Mouse (Mus musculus) myocyte (in vitro differentiated cells): ENCODE measurements at regions not wholly inside any gene's neighbourhood (a gene's known extent, or its start where the extent isn't known, plus 50 kb on each side); places are given as distances from the start of the nearest gene placed in this dataset.

Source experiments
- CEBPB ChIP-seq: IDR thresholded peaks from 2 replicates; pipeline ENCODE4 v1.6.1; 2011; ENCODE audit warnings: mild to moderate bottlenecking, moderate library complexity; ENCODE audit not compliant: poor library complexity, insufficient read depth, severe bottlenecking
- MAX ChIP-seq: IDR thresholded peaks from one replicate; pipeline ENCODE4 v1.6.1; 2011; ENCODE audit warnings: low read depth, mild to moderate bottlenecking, control low read depth
- MYOD1 ChIP-seq, 3 experiments: IDR thresholded peaks; one replicate each; pipeline ENCODE4 v1.6.1; 2011; ENCODE audit warnings: control low read depth in 2 of 3, low read depth in 2 of 3, mild to moderate bottlenecking in 2 of 3, moderate library complexity in 1 of 3; ENCODE audit not compliant: insufficient read length in 2 of 3, control insufficient read depth in 1 of 3
- MYOG ChIP-seq, 3 experiments: IDR thresholded peaks; one replicate each; pipeline ENCODE4 v1.6.1; 2011; ENCODE audit warnings: control low read depth in 2 of 3, low read depth in 2 of 3, mild to moderate bottlenecking in 2 of 3; ENCODE audit not compliant: insufficient read length in 2 of 3, control insufficient read depth in 1 of 3, insufficient read depth in 1 of 3
- POLR2A ChIP-seq: IDR thresholded peaks from one replicate; pipeline ENCODE4 v1.6.1; 2011; ENCODE audit warnings: low read depth, mild to moderate bottlenecking, control low read depth, moderate library complexity; ENCODE audit not compliant: insufficient read length
- POLR2AphosphoS2 ChIP-seq: IDR thresholded peaks from one replicate; pipeline ENCODE4 v1.6.1; 2011; ENCODE audit warnings: low read depth, control low read depth; ENCODE audit not compliant: insufficient read length
- SRF ChIP-seq: IDR thresholded peaks from one replicate; pipeline ENCODE4 v1.6.1; 2011; ENCODE audit warnings: low read depth; ENCODE audit not compliant: control insufficient read depth, insufficient read length
- TCF12 ChIP-seq: IDR thresholded peaks from one replicate; pipeline ENCODE4 v1.6.1; 2011; ENCODE audit warnings: mild to moderate bottlenecking, control low read depth; ENCODE audit not compliant: poor library complexity, insufficient read depth, severe bottlenecking

- TF ChIP-seq TCF12 = no peak
- no peak for TF ChIP-seq POLR2A
- no peak for TF ChIP-seq CEBPB
- no peak for TF ChIP-seq MYOD1 (IDR thresholded peaks at IDR 0.05; ENCODE audit: control insufficient read depth in 1 of 3, insufficient read length in 2 of 3, low read depth in 2 of 3)
- no peak for TF ChIP-seq MAX
- no peak for TF ChIP-seq POLR2AphosphoS2
- no peak for TF ChIP-seq MYOG (IDR thresholded peaks at IDR 0.05; ENCODE audit: control insufficient read depth in 1 of 3, insufficient read depth in 1 of 3, insufficient read length in 2 of 3, low read depth in 2 of 3)
- TF ChIP-seq SRF = no peak
Observed at GRCm38 (mm10) chr10:17600762-17601108, 122.3 kb upstream of the Cited2 start.
